Mouse (Mus musculus) layer of hippocampus, adult 11-12 months (tissue): ENCODE results near the gene Olfr285.

Experiments used
- DNase-seq: peaks from one replicate; pipeline ENCODE4 v3.0.0; 2022; ENCODE audit warnings: low spot score

The Olfr285 gene

DNA sequence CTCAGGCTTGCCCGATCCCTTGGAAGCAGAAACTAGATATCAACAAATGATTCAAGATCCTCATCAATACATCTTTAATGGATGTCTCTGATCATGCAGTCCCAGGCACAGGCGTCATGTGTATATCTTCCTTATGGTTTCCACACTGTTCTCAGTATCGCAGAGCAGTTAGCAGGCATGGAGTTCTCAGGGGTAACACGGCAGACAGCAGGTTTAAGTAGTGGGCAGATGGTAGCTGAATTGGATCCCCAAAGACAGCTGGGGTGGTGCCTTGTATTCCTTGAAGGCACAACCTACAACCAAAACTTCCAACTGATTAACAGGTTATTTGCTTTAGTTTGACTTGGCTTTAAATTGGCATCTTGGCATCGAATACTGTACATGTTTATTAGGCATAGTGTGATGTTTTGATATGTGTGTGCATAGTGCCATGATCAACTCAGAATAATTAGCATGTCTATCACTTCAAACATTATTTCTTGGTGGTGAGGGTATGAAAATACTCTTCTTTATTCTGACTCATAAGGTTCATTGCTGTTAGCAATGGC lies at the start of gene Olfr285:
Olfr285 (minus strand) TSS at position 177 of the 548 bp plus-strand sequence.
- DNase-seq, result no peak

DNA sequence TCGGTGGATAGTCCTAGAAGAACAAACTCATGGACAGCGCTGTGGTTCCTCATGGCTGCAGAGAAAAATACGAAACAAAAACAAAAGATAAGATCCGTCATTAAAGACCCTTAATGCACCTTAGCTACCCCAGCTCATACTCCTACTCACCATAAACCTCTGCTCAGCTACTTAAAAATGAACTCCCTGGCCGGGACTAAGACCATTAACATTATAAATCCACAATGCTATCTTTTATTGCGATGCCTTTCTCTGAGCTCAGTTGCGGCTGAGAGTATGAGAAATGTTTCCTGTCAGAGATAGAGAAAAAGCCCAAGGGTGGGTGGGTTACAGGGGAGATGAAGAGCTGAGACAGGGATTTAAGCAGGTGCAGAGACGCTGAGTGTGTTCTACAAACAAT lies 23.7 kb upstream of the Olfr285 start, which contains the start of gene Olfr284:
Olfr284 (minus strand) TSS at position 101 of the 400 bp plus-strand sequence.
- no peak for DNase-seq

DNA sequence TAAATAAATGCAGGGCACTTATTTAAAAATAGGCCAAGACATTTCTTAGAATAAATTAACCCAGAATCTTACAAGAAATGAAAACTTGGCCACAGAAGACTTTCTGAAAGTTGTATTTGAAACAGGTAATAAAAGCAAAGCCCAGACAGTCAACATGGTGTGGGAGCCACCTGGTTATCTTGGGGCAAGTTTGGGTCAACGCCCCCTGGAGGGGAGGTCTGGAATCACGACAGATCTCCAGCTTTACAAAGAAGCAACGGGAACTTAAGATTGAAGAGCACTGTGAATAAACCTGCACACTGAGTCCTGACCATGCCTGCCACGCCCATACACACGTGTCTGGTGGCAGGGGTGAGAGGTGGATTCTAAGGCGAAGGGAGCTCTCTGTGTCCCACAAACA lies 1.4 kb downstream of the Olfr285 start:
- no peak for DNase-seq

DNA sequence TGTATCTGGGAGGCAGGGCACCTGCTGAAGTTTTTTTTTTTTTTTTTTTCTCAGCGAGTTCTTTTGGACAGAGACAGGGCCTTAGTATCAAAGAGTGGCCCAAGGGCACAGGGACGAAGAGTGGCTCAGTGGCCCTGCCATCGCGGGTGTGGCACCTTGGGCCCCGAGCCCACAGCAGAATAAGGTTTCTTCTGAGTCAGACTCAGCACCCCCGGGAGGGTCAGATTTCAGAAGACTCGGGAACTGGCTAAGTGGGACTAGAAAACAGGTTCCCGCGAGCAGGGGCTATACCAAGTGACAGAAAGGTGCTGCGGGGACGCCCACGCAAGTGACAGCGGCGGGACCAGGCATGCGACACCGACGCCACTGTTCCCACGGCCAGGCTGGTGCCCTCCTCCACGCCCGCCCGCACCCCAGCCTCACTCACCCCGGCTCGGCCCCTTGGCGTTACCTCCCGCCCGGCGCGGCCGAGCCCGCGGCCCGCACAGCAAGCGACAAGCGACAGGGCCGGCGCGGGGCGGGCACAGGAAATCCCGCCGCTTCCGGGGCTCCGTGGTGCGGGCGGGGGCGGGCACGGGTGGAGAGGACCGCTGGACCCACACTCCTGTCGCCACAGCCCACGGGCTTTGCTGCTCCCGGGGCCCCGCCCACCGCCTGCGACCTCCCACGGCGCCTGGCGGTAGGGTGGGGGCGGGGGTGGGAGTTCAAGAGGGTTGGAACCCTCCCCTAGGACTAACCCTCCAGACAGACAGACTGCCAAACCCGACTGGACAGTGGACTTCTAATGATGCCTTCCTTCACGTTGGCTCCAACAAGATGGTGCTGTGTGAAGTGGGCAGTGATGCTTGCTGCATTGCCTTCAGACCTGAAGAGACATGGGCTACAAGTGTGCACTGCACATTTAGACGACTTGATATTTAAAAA lies 21.3 kb downstream of the Olfr285 start, which contains the start of gene Zfp641:
Zfp641 (minus strand) TSS at position 534 of the 924 bp plus-strand sequence.
- peak; percentile 28 for DNase-seq

DNA sequence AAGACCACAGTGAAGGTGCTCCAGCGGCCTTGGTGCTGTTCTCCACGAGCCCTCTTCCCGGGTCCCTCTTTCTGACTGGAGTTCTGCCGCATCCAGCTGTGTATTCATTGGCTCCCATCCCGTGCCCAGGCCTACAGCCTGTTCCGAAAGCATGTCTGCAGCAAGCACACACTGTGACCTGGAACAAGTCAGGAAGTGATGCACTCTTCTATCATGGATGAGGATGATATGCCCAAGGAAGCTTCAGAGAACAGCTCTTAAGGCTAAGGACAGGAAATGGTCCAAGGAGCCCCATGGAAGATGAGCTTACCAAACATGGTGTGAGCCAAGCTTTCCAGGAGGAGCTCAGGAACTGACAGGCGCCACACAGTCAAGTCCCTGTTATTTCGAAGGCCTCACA lies 23.5 kb downstream of the Olfr285 start:
- DNase-seq, result no peak

DNA sequence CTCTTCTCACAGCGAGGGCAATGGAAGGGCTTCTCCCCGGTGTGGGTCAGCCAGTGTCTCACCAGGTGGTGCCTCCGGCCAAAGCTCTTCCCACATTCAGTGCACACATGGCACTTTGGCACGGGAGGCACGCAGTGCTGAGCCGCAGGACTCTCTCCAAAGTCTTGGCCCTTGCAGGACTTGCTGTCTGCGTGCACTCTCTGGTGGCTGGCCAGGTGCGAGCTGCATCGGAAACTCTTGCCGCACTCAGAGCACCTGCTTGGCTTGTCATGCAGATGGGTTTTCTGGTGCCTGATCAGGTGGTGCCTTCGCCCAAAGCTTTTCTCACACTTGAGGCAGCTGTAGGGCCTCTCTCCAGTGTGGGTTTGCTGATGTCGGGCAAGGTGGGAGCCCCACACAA lies 28.6 kb downstream of the Olfr285 start:
- DNase-seq, result no peak

DNA sequence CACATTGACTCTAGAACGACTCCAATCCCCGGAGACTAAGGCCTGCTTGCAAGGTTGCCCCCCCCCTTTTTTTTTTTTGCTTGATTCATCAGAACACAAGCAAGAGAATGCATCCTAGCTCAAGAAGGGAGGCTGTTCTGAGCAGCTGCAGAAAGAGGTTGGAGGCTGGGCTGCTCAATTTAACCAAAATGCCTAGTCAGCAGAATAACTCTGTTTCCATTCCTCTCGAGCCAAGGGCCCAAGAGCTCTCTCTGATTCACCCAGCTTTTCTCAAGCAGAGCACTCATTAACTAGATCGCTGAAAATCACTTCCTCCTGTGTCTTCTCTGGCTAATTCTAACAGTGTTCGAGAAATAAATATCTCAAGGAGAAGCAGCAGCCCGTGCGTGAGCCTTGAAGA lies 30.7 kb downstream of the Olfr285 start:
- no peak for DNase-seq
